Mouse (Mus musculus) heart, embryonic 15.5 days (tissue): Measurements from ENCODE around the gene 3110082J24Rik. TPM values are rescaled to one million over a fixed set of nuclear protein-coding genes. Genes with fewer than 3 reads are reported as not detected.

Experiments
- ATAC-seq: fragments of 200-750 bp; cut with Nextera tagmentation; replicated peaks from 2 replicates; pipeline ENCODE4 v1.8.0; 2017; ENCODE audit warnings: low read depth, moderate TSS enrichment; ENCODE audit not compliant: insufficient number of reproducible peaks, insufficient read depth, low FRiP score
- H3K27ac ChIP-seq: fragments of 300-500 bp; sonication (generic); 2 replicates; pipeline ENCODE4 v1.5.1; 2015; ENCODE audit warnings: mild to moderate bottlenecking, inconsistent platforms
- H3K27me3 ChIP-seq: fragments of 300-500 bp; sonication (generic); 2 replicates; pipeline ENCODE4 v1.6.1; 2015; ENCODE audit warnings: inconsistent platforms
- H3K36me3 ChIP-seq: fragments of 300-500 bp; sonication (generic); 2 replicates; pipeline ENCODE4 v1.6.1; 2015; ENCODE audit warnings: mild to moderate bottlenecking, inconsistent platforms
- H3K4me1 ChIP-seq: fragments of 300-500 bp; sonication (generic); replicated peaks from 2 replicates; pipeline ENCODE4 v1.6.1; 2015; ENCODE audit warnings: inconsistent platforms
- H3K4me2 ChIP-seq: fragments of 300-500 bp; sonication (generic); 2 replicates; pipeline ENCODE4 v1.6.1; 2015; ENCODE audit warnings: inconsistent platforms, mild to moderate bottlenecking, moderate library complexity
- H3K4me3 ChIP-seq: fragments of 300-500 bp; sonication (generic); 2 replicates; pipeline ENCODE4 v1.5.1; 2015; ENCODE audit warnings: mild to moderate bottlenecking, inconsistent platforms
- H3K9ac ChIP-seq: fragments of 300-500 bp; sonication (generic); 2 replicates; pipeline ENCODE4 v1.6.1; 2015; ENCODE audit warnings: mild to moderate bottlenecking, inconsistent platforms
- H3K9me3 ChIP-seq: fragments of 300-500 bp; sonication (generic); replicated peaks from 2 replicates; pipeline ENCODE4 v1.6.1; 2016; ENCODE audit warnings: inconsistent platforms
- WGBS: fragments of 180-500 bp; shearing (Covaris S2); methylation state at CpG from one replicate; pipeline ENCODE4 v1.1.7; 2015; ENCODE audit warnings: mixed read lengths; 5-methylcytosine and 5-hydroxymethylcytosine counted together
- polyA plus RNA-seq: library from polyadenylated mRNA; unstranded; fragments of >200 nt; fragmentation: Nextera tagmentation; extraction: Ambion mirVana; gene quantifications from 2 replicates; pipeline ENCODE4 v1.2.1, GENCODE M21; 2015

3110082J24Rik gene
- polyA plus RNA-seq, 1 experiment from 2014 or later = not detected

DNA sequence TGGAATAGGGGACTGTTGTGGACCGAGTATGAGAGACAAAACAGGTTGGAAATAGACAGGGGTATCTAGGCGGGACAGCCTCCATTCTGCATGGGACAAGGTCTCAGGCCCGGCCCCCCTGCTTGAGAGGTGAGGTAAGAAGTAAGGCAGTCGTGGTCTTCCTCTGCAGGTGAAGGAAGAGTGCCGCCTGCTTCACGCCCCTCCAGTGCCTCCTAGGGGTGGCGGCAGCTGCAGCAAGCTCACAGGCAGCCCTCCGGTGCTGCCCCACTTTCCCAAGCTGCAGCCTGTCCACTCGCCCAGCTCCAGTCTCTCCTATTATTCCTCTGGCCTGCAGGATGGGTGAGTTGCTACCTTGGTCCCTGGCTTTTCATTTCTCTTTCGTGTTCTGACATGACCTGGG lies 9.8 kb upstream of the 3110082J24Rik start:
- H3K4me1 ChIP-seq = peaks cover 25% of the 10 kb centered on the region

GRCm38 (mm10) chr5:30114761-30115140 lies 8.9 kb upstream of the 3110082J24Rik start:
- peak overlapping the region; percentile 66 for H3K4me3 ChIP-seq
- peak; percentile 16; the same call in 1 of the 2 replicates for ATAC-seq
- H3K4me1 ChIP-seq = peaks cover 31% of the 10 kb centered on the region
- no peaks in the 10 kb centered on the region for H3K9me3 ChIP-seq
- no peak overlapping the region for H3K27ac ChIP-seq
- H3K36me3 ChIP-seq = peaks cover 24% of the 10 kb centered on the region
- H3K9ac ChIP-seq = peak overlapping the region; percentile 64
- peaks cover 55% of the 10 kb centered on the region for H3K27me3 ChIP-seq
- peak overlapping the region; percentile 99 for H3K4me2 ChIP-seq
- 1% methylated on average over 28 of the region's 28 CpGs for WGBS

More for the DNA sequence above, 9.8 kb upstream of the 3110082J24Rik start:
- no peak overlapping the region for H3K4me2 ChIP-seq
- no peaks in the 10 kb centered on the region for H3K9me3 ChIP-seq
- peaks cover 45% of the 10 kb centered on the region for H3K27me3 ChIP-seq
- no peak overlapping the region for H3K4me3 ChIP-seq
- 31% methylated on average over 10 of the region's 10 CpGs for WGBS
- peaks cover 34% of the 10 kb centered on the region for H3K36me3 ChIP-seq
- no peak overlapping the region for H3K9ac ChIP-seq
- no peak for ATAC-seq
- H3K27ac ChIP-seq = no peak overlapping the region

- peak; percentile 83 for ATAC-seq
- no peak overlapping the region for H3K27ac ChIP-seq
- peak overlapping the region; percentile 64 for H3K9ac ChIP-seq
- peaks cover 18% of the 10 kb centered on the region for H3K36me3 ChIP-seq
- H3K4me2 ChIP-seq = peak overlapping the region; percentile 99
- H3K27me3 ChIP-seq = peaks cover 61% of the 10 kb centered on the region
- H3K4me3 ChIP-seq = peak overlapping the region; percentile 66
- H3K9me3 ChIP-seq = no peaks in the 10 kb centered on the region
- under 1% methylated on average over 103 of the region's 103 CpGs for WGBS
- H3K4me1 ChIP-seq = peaks cover 31% of the 10 kb centered on the region
Observed at GRCm38 (mm10) chr5:30113881-30114760, 8.2 kb upstream of the 3110082J24Rik start.

- Histone ChIP-seq H3K36me3 (peaks cover 5% of the 10 kb centered on the region; the same call in 1 of the 2 replicates), H3K9ac (no peak overlapping the region), H3K27me3 (peaks cover 76% of the 10 kb centered on the region), H3K9me3 (no peaks in the 10 kb centered on the region), H3K4me3 (no peak overlapping the region), H3K4me2 (no peak overlapping the region), H3K27ac (no peak overlapping the region), H3K4me1 (peaks cover 31% of the 10 kb centered on the region)
- 77% methylated on average over 3 of the region's 3 CpGs for WGBS
- no peak for ATAC-seq
Observed at GRCm38 (mm10) chr5:30112533-30113068, 6.7 kb upstream of the 3110082J24Rik start.

DNA sequence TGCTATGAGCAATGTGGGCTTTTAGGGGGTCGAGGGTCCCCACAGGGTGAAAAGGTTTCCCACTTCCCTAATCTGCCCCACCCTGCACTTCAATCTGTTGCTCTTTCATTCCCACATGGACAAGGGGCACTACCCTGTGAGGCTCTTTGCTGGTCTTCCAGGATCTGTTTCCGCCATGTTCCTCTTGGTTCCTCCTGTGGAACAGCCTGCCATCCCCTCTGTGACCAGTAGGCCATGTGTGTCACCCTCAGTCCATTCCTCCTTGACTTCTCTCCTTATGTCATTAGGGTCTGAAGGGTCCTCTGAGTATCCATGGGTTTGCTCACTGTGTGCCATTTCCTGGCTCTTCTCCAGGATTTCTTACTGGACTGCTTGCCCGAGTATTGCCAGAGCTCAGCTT lies 5.9 kb upstream of the 3110082J24Rik start:
- H3K36me3 ChIP-seq = no peaks in the 10 kb centered on the region; the same call in 1 of the 2 replicates
- H3K9me3 ChIP-seq = no peaks in the 10 kb centered on the region
- H3K4me2 ChIP-seq = no peak overlapping the region; the same call in 1 of the 2 replicates
- no peak overlapping the region for H3K9ac ChIP-seq
- 73% methylated on average over 3 of the region's 3 CpGs for WGBS
- peaks cover 84% of the 10 kb centered on the region for H3K27me3 ChIP-seq
- no peak overlapping the region for H3K4me3 ChIP-seq
- ATAC-seq = no peak
- H3K4me1 ChIP-seq = peaks cover 31% of the 10 kb centered on the region
- no peak overlapping the region for H3K27ac ChIP-seq

DNA sequence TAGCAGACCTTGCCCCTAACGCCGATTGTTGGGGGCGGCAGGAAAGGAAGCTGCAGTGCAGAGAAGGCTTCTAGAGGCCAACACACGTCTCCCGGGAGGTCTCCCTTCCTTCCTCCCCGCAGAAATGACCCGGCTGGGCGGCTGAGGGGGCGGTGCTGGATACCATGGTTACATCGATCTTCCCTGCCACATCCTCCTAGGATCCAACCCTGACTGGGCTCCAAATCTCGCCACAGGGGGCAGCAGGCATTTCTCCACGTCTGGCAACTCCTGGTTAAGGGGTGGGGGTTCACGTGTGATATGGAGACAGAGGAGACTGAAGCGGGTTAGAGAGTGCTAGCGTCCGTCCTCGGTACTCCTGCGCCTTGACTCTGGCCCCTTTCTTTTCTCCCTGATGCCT lies 5.2 kb upstream of the 3110082J24Rik start:
- H3K4me3 ChIP-seq = peak overlapping the region; percentile 30
- H3K36me3 ChIP-seq = no peaks in the 10 kb centered on the region
- H3K4me1 ChIP-seq = peaks cover 31% of the 10 kb centered on the region
- ATAC-seq = no peak
- peak overlapping the region; percentile 21; the same call in 1 of the 2 replicates for H3K9ac ChIP-seq
- 3% methylated on average over 18 of the region's 18 CpGs for WGBS
- H3K27me3 ChIP-seq = peaks cover 91% of the 10 kb centered on the region
- H3K27ac ChIP-seq = no peak overlapping the region
- peak overlapping the region; percentile 59 for H3K4me2 ChIP-seq
- no peaks in the 10 kb centered on the region for H3K9me3 ChIP-seq

GRCm38 (mm10) chr5:30110371-30111060 lies 4.6 kb upstream of the 3110082J24Rik start:
- Histone ChIP-seq H3K4me2 (peak overlapping the region; percentile 59), H3K9ac (0 out of 2 replicates have a peak overlapping the region, but pooled peaks have one; percentile 21), H3K9me3 (no peaks in the 10 kb centered on the region), H3K27me3 (peaks cover 91% of the 10 kb centered on the region), H3K36me3 (no peaks in the 10 kb centered on the region), H3K4me1 (peaks cover 37% of the 10 kb centered on the region), H3K27ac (no peak overlapping the region), H3K4me3 (peak overlapping the region; percentile 30)
- ATAC-seq = no peak
- 18% methylated on average over 22 of the region's 22 CpGs for WGBS

DNA sequence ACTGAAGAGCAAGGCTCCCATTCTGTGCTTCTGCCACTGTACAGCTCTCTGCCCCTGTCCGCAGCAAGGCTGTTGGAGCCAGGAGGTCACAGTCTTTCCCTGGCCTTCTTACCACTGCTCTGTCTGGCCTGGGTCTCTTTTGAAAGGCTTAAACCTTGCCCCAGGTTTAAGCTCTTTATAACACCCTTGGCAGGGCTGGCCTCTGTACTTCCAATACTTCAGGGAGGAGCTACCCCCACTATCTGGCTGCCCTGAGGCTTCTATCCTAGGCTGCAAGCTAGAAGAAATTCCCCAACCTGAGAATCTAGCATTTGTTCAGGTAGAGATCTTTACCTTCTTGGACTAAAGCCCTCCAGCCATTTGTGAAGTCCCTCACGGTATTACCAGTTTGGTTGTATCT lies 4.0 kb upstream of the 3110082J24Rik start:
- H3K36me3 ChIP-seq = no peaks in the 10 kb centered on the region
- no peaks in the 10 kb centered on the region for H3K9me3 ChIP-seq
- H3K4me3 ChIP-seq = no peak overlapping the region
- no peak for ATAC-seq
- H3K4me1 ChIP-seq = peaks cover 42% of the 10 kb centered on the region
- peaks cover 96% of the 10 kb centered on the region for H3K27me3 ChIP-seq
- H3K9ac ChIP-seq = no peak overlapping the region
- no peak overlapping the region for H3K4me2 ChIP-seq
- H3K27ac ChIP-seq = no peak overlapping the region
- WGBS = 57% methylated on average over 2 of the region's 2 CpGs

GRCm38 (mm10) chr5:30108233-30108632 lies 2.3 kb upstream of the 3110082J24Rik start:
- no peaks in the 10 kb centered on the region for H3K36me3 ChIP-seq
- no peak for ATAC-seq
- H3K27me3 ChIP-seq = peaks cover 97% of the 10 kb centered on the region
- no peak overlapping the region for H3K9ac ChIP-seq
- no peak overlapping the region for H3K4me3 ChIP-seq
- no peak overlapping the region for H3K27ac ChIP-seq
- H3K4me1 ChIP-seq = peaks cover 31% of the 10 kb centered on the region
- 75% methylated on average over 6 of the region's 6 CpGs for WGBS
- H3K9me3 ChIP-seq = no peaks in the 10 kb centered on the region
- no peak overlapping the region for H3K4me2 ChIP-seq

GRCm38 (mm10) chr5:30107611-30108041 lies 1.7 kb upstream of the 3110082J24Rik start:
- H3K9me3 ChIP-seq = no peaks in the 10 kb centered on the region
- no peak overlapping the region for H3K4me2 ChIP-seq
- H3K27me3 ChIP-seq = peaks cover 98% of the 10 kb centered on the region
- H3K27ac ChIP-seq = no peak overlapping the region
- no peak for ATAC-seq
- WGBS = 20% methylated on average over 5 of the region's 5 CpGs
- no peak overlapping the region for H3K9ac ChIP-seq
- H3K4me1 ChIP-seq = peaks cover 31% of the 10 kb centered on the region
- no peak overlapping the region for H3K4me3 ChIP-seq
- H3K36me3 ChIP-seq = no peaks in the 10 kb centered on the region

GRCm38 (mm10) chr5:30107186-30107585 lies 1.3 kb upstream of the 3110082J24Rik start:
- Histone ChIP-seq H3K27me3 (peaks cover 97% of the 10 kb centered on the region), H3K27ac (no peak overlapping the region), H3K9me3 (no peaks in the 10 kb centered on the region), H3K4me2 (no peak overlapping the region), H3K4me3 (no peak overlapping the region), H3K36me3 (no peaks in the 10 kb centered on the region), H3K9ac (no peak overlapping the region), H3K4me1 (peaks cover 31% of the 10 kb centered on the region)
- 20% methylated on average over 7 of the region's 7 CpGs for WGBS
- ATAC-seq = no peak
